Mouse (Mus musculus) heart, postnatal 10 days (tissue): ENCODE results near the gene E130208F15Rik. TPM values are rescaled to one million over a fixed set of nuclear protein-coding genes. Genes with fewer than 3 reads are reported as not detected.

Experiments used
- total RNA-seq, 2 experiments: library from RNA; stranded (reverse); gene quantifications; 2 replicates each; pipeline ENCODE4 v1.2.3; 2021

E130208F15Rik gene
- total RNA-seq, 2 experiments from 2014 or later: 0.87 to 1.0 TPM

Other genes with a start within 250 kb of the E130208F15Rik start
- 1 to 10 TPM in 1 of 2 experiments, under 1 TPM in 1; 0.98 to 1.1 TPM for gene Zfp82, start 248.8 kb upstream of the E130208F15Rik start, total RNA-seq
- gene Gm26920, start 231.3 kb upstream of the E130208F15Rik start, total RNA-seq: under 1 TPM in 1 of 2 experiments, not detected in 1; 0.62 TPM
- 1 to 10 TPM; 1.3 to 2.3 TPM for gene Zfp566, start 231.2 kb upstream of the E130208F15Rik start, total RNA-seq
- 10 to 100 TPM; 44.8 to 53.3 TPM for gene Zfp260, start 227.0 kb upstream of the E130208F15Rik start, total RNA-seq
- gene Zfp382, start 199.8 kb upstream of the E130208F15Rik start, total RNA-seq: 1 to 10 TPM; 4.5 to 6.5 TPM
- 10 to 100 TPM; 39.0 to 42.5 TPM for gene Zfp146, start 152.0 kb upstream of the E130208F15Rik start, total RNA-seq
- gene Cox7a1, start 137.6 kb upstream of the E130208F15Rik start, total RNA-seq: 1,000 to 10,000 TPM; 1,192 to 1,277 TPM
- 100 to 1,000 TPM; 303 to 326 TPM for gene Capns1, start 122.9 kb upstream of the E130208F15Rik start, total RNA-seq
- 10 to 100 TPM; 55.5 to 60.7 TPM for gene Polr2i, start 89.8 kb upstream of the E130208F15Rik start, total RNA-seq
- gene Tbcb, start 89.5 kb upstream of the E130208F15Rik start, total RNA-seq: 10 to 100 TPM; 68.5 to 76.1 TPM
- gene Ovol3, start 86.0 kb upstream of the E130208F15Rik start, total RNA-seq: not detected
- gene Thap8, start 41.6 kb upstream of the E130208F15Rik start, total RNA-seq: under 1 TPM; 0.20 to 0.26 TPM
- gene Wdr62, start 41.3 kb upstream of the E130208F15Rik start, total RNA-seq: 1 to 10 TPM; 5.4 to 5.7 TPM
- gene Clip3, start 30.0 kb upstream of the E130208F15Rik start, total RNA-seq: 10 to 100 TPM; 14.0 TPM
- 10 to 100 TPM; 26.0 to 27.4 TPM for gene Alkbh6, start 13.0 kb upstream of the E130208F15Rik start, total RNA-seq
- under 1 TPM; 0.86 to 0.87 TPM for gene Syne4, start 6.9 kb upstream of the E130208F15Rik start, total RNA-seq
- 10 to 100 TPM; 15.1 to 15.8 TPM for gene Sdhaf1, start 2.2 kb downstream of the E130208F15Rik start, total RNA-seq
- 1 to 10 TPM; 1.7 TPM for gene Lrfn3, start 41.0 kb downstream of the E130208F15Rik start, total RNA-seq
- gene Tyrobp, start 92.0 kb downstream of the E130208F15Rik start, total RNA-seq: 10 to 100 TPM; 12.9 to 16.5 TPM
- 1 to 10 TPM in 1 of 2 experiments, under 1 TPM in 1; 0.92 to 1.8 TPM for gene Hcst, start 98.1 kb downstream of the E130208F15Rik start, total RNA-seq
- under 1 TPM; 0.29 to 0.45 TPM for gene Nfkbid, start 100.0 kb downstream of the E130208F15Rik start, total RNA-seq
- gene Aplp1, start 123.8 kb downstream of the E130208F15Rik start, total RNA-seq: 1 to 10 TPM; 4.1 to 6.2 TPM
- under 1 TPM; 0.07 to 0.17 TPM for gene Kirrel2, start 135.9 kb downstream of the E130208F15Rik start, total RNA-seq
- gene Nphs1, start 136.6 kb downstream of the E130208F15Rik start, total RNA-seq: not detected
- gene Prodh2, start 171.9 kb downstream of the E130208F15Rik start, total RNA-seq: not detected
- gene Arhgap33, start 213.3 kb downstream of the E130208F15Rik start, total RNA-seq: 1 to 10 TPM; 3.7 to 3.9 TPM
- gene Hspb6, start 230.4 kb downstream of the E130208F15Rik start, total RNA-seq: 100 to 1,000 TPM; 391 to 393 TPM
- 1 to 10 TPM; 2.7 to 4.8 TPM for gene Proser3, start 230.6 kb downstream of the E130208F15Rik start, total RNA-seq
- 10 to 100 TPM; 15.0 to 23.6 TPM for gene Lin37, start 238.1 kb downstream of the E130208F15Rik start, total RNA-seq
- 10 to 100 TPM; 67.4 to 78.2 TPM for gene U2af1l4, start 241.6 kb downstream of the E130208F15Rik start, total RNA-seq
- gene Gm49396, start 241.6 kb downstream of the E130208F15Rik start, total RNA-seq: 1 to 10 TPM; 1.7 to 1.8 TPM
- 10 to 100 TPM; 78.2 to 80.1 TPM for gene Psenen, start 241.9 kb downstream of the E130208F15Rik start, total RNA-seq
- gene Igflr1, start 243.7 kb downstream of the E130208F15Rik start, total RNA-seq: 1 to 10 TPM; 1.6 to 2.0 TPM